Mouse (Mus musculus): ENCODE data around the gene Cckbr. TPM values are rescaled to one million over a fixed set of nuclear protein-coding genes. Genes with fewer than 3 reads are reported as not detected.
"Not testable (repeated sequence)": the region's sequence is repeated elsewhere in the genome, so short reads cannot be mapped to it uniquely, and the experiment has no call there.

The Cckbr gene
- polyA plus RNA-seq, 1 experiment = not detected

- TF ChIP-seq CEBPB (IDR thresholded peaks at IDR 0.05; ENCODE audit: low read depth) (no peak), MAX (IDR thresholded peaks at IDR 0.05) (no peak), CTCF (IDR thresholded peaks at IDR 0.05; ENCODE audit: control insufficient read depth, insufficient read depth, insufficient read length) (no peak), USF1 (IDR thresholded peaks at IDR 0.05; ENCODE audit: low read depth) (no peak), MYOG (IDR thresholded peaks at IDR 0.05; ENCODE audit: control insufficient read depth, extremely low read depth, insufficient read length) (no peak), MYOD1 (IDR thresholded peaks at IDR 0.05; ENCODE audit: control insufficient read depth, insufficient read length, low read depth) (no peak), FOSL1 (IDR thresholded peaks at IDR 0.05; ENCODE audit: insufficient read depth, low read length, poor library complexity, severe bottlenecking) (no peak)
- no peak overlapping the region for H3ac ChIP-seq (ENCODE audit: control insufficient read depth, insufficient read length, low read depth)
- no peaks in the 10 kb centered on the region for H3K79me2 ChIP-seq (ENCODE audit: control insufficient read depth, insufficient read depth)
- no peaks in the 10 kb centered on the region for H3K27me3 ChIP-seq (ENCODE audit: control insufficient read depth, insufficient read depth, insufficient read length)
- H3K4me3 ChIP-seq (ENCODE audit: insufficient read depth, poor library complexity, severe bottlenecking) = no peak overlapping the region
- H3K79me3 ChIP-seq (ENCODE audit: low read depth) = no peaks in the 10 kb centered on the region
- no peaks in the 10 kb centered on the region for H3K36me3 ChIP-seq (ENCODE audit: control insufficient read depth, insufficient read depth)
Measured at GRCm38 (mm10) chr7:105406322-105406721, 19.2 kb upstream of the Cckbr start.

- peak; percentile 60 for TF ChIP-seq CTCF (IDR thresholded peaks at IDR 0.05; ENCODE audit: control insufficient read depth, insufficient read depth, insufficient read length)
- H3K36me3 ChIP-seq (ENCODE audit: control insufficient read depth, insufficient read depth); H3ac ChIP-seq (ENCODE audit: control insufficient read depth, insufficient read length, low read depth); H3K79me2 ChIP-seq (ENCODE audit: control insufficient read depth, insufficient read depth); H3K27me3 ChIP-seq (ENCODE audit: control insufficient read depth, insufficient read depth, insufficient read length); H3K4me3 ChIP-seq (ENCODE audit: insufficient read depth, poor library complexity, severe bottlenecking); H3K79me3 ChIP-seq (ENCODE audit: low read depth): not testable (repeated sequence)
Measured at GRCm38 (mm10) chr7:105411874-105412632, 13.5 kb upstream of the Cckbr start.

GRCm38 (mm10) chr7:105414385-105414784 lies 11.1 kb upstream of the Cckbr start:
- Histone ChIP-seq H3ac (ENCODE audit: control insufficient read depth, insufficient read length, low read depth) (no peak overlapping the region), H3K79me2 (ENCODE audit: control insufficient read depth, insufficient read depth) (no peaks in the 10 kb centered on the region), H3K4me3 (ENCODE audit: insufficient read depth, poor library complexity, severe bottlenecking) (no peak overlapping the region), H3K36me3 (ENCODE audit: control insufficient read depth, insufficient read depth) (no peaks in the 10 kb centered on the region), H3K79me3 (ENCODE audit: low read depth) (no peaks in the 10 kb centered on the region), H3K27me3 (ENCODE audit: control insufficient read depth, insufficient read depth, insufficient read length) (no peaks in the 10 kb centered on the region)
- TF ChIP-seq MYOD1 (IDR thresholded peaks at IDR 0.05; ENCODE audit: control insufficient read depth, insufficient read length, low read depth) (no peak), CEBPB (IDR thresholded peaks at IDR 0.05; ENCODE audit: low read depth) (no peak), MAX (IDR thresholded peaks at IDR 0.05) (no peak), USF1 (IDR thresholded peaks at IDR 0.05; ENCODE audit: low read depth) (no peak), CTCF (IDR thresholded peaks at IDR 0.05; ENCODE audit: control insufficient read depth, insufficient read depth, insufficient read length) (no peak), FOSL1 (IDR thresholded peaks at IDR 0.05; ENCODE audit: insufficient read depth, low read length, poor library complexity, severe bottlenecking) (no peak), MYOG (IDR thresholded peaks at IDR 0.05; ENCODE audit: control insufficient read depth, extremely low read depth, insufficient read length) (no peak)

- Histone ChIP-seq H3K36me3 (ENCODE audit: control insufficient read depth, insufficient read depth) (no peaks in the 10 kb centered on the region), H3K4me3 (ENCODE audit: insufficient read depth, poor library complexity, severe bottlenecking) (no peak overlapping the region), H3ac (ENCODE audit: control insufficient read depth, insufficient read length, low read depth) (no peak overlapping the region), H3K27me3 (ENCODE audit: control insufficient read depth, insufficient read depth, insufficient read length) (no peaks in the 10 kb centered on the region), H3K79me3 (ENCODE audit: low read depth) (no peaks in the 10 kb centered on the region), H3K79me2 (ENCODE audit: control insufficient read depth, insufficient read depth) (no peaks in the 10 kb centered on the region)
- TF ChIP-seq CTCF (IDR thresholded peaks at IDR 0.05; ENCODE audit: control insufficient read depth, insufficient read depth, insufficient read length) (no peak), FOSL1 (IDR thresholded peaks at IDR 0.05; ENCODE audit: insufficient read depth, low read length, poor library complexity, severe bottlenecking) (no peak), CEBPB (IDR thresholded peaks at IDR 0.05; ENCODE audit: low read depth) (no peak), MAX (IDR thresholded peaks at IDR 0.05) (no peak), USF1 (IDR thresholded peaks at IDR 0.05; ENCODE audit: low read depth) (no peak), MYOG (IDR thresholded peaks at IDR 0.05; ENCODE audit: control insufficient read depth, extremely low read depth, insufficient read length) (no peak), MYOD1 (IDR thresholded peaks at IDR 0.05; ENCODE audit: control insufficient read depth, insufficient read length, low read depth) (no peak)
Measured at GRCm38 (mm10) chr7:105416529-105416928, 9.0 kb upstream of the Cckbr start.

GRCm38 (mm10) chr7:105418106-105418505 lies 7.4 kb upstream of the Cckbr start:
- H3K27me3 ChIP-seq (ENCODE audit: control insufficient read depth, insufficient read depth, insufficient read length) = no peaks in the 10 kb centered on the region
- no peak for TF ChIP-seq USF1 (IDR thresholded peaks at IDR 0.05; ENCODE audit: low read depth)
- TF ChIP-seq MYOG (IDR thresholded peaks at IDR 0.05; ENCODE audit: control insufficient read depth, extremely low read depth, insufficient read length) = no peak
- no peak for TF ChIP-seq MAX (IDR thresholded peaks at IDR 0.05)
- no peak for TF ChIP-seq CEBPB (IDR thresholded peaks at IDR 0.05; ENCODE audit: low read depth)
- no peak for TF ChIP-seq FOSL1 (IDR thresholded peaks at IDR 0.05; ENCODE audit: insufficient read depth, low read length, poor library complexity, severe bottlenecking)
- no peak for TF ChIP-seq CTCF (IDR thresholded peaks at IDR 0.05; ENCODE audit: control insufficient read depth, insufficient read depth, insufficient read length)
- no peak for TF ChIP-seq MYOD1 (IDR thresholded peaks at IDR 0.05; ENCODE audit: control insufficient read depth, insufficient read length, low read depth)
- no peaks in the 10 kb centered on the region for H3K79me3 ChIP-seq (ENCODE audit: low read depth)
- H3K4me3 ChIP-seq (ENCODE audit: insufficient read depth, poor library complexity, severe bottlenecking) = no peak overlapping the region
- H3K36me3 ChIP-seq (ENCODE audit: control insufficient read depth, insufficient read depth) = no peaks in the 10 kb centered on the region
- H3K79me2 ChIP-seq (ENCODE audit: control insufficient read depth, insufficient read depth) = no peaks in the 10 kb centered on the region
- H3ac ChIP-seq (ENCODE audit: control insufficient read depth, insufficient read length, low read depth) = no peak overlapping the region

GRCm38 (mm10) chr7:105420903-105421302 lies 4.6 kb upstream of the Cckbr start:
- H3ac ChIP-seq (ENCODE audit: control insufficient read depth, insufficient read length, low read depth) = no peak overlapping the region
- H3K79me3 ChIP-seq (ENCODE audit: low read depth) = no peaks in the 10 kb centered on the region
- TF ChIP-seq MYOG (IDR thresholded peaks at IDR 0.05; ENCODE audit: control insufficient read depth, extremely low read depth, insufficient read length) = no peak
- no peak for TF ChIP-seq USF1 (IDR thresholded peaks at IDR 0.05; ENCODE audit: low read depth)
- no peak for TF ChIP-seq FOSL1 (IDR thresholded peaks at IDR 0.05; ENCODE audit: insufficient read depth, low read length, poor library complexity, severe bottlenecking)
- no peak for TF ChIP-seq MAX (IDR thresholded peaks at IDR 0.05)
- no peak for TF ChIP-seq CEBPB (IDR thresholded peaks at IDR 0.05; ENCODE audit: low read depth)
- TF ChIP-seq CTCF (IDR thresholded peaks at IDR 0.05; ENCODE audit: control insufficient read depth, insufficient read depth, insufficient read length) = no peak
- no peak for TF ChIP-seq MYOD1 (IDR thresholded peaks at IDR 0.05; ENCODE audit: control insufficient read depth, insufficient read length, low read depth)
- H3K36me3 ChIP-seq (ENCODE audit: control insufficient read depth, insufficient read depth) = no peaks in the 10 kb centered on the region
- H3K4me3 ChIP-seq (ENCODE audit: insufficient read depth, poor library complexity, severe bottlenecking) = no peak overlapping the region
- no peaks in the 10 kb centered on the region for H3K79me2 ChIP-seq (ENCODE audit: control insufficient read depth, insufficient read depth)
- peaks cover 5% of the 10 kb centered on the region for H3K27me3 ChIP-seq (ENCODE audit: control insufficient read depth, insufficient read depth, insufficient read length)
